Mouse (Mus musculus): ENCODE data around the gene Syngr2. TPM values are rescaled to one million over a fixed set of nuclear protein-coding genes. Genes with fewer than 3 reads are reported as not detected.

Syngr2 gene
- total and polyA plus RNA-seq, 3 experiments: 189 to 384 TPM; not detected in 1

- H3K9ac ChIP-seq (ENCODE audit: control insufficient read depth, low read depth, low read length, poor library complexity, severe bottlenecking): peak overlapping the region; percentile 38
- H3K4me1 ChIP-seq (ENCODE audit: control insufficient read depth in 1 of 2, insufficient read depth in 2 of 2, low read length in 2 of 2): peaks cover 23 to 71% of the 10 kb centered on the region in 2 experiments
- peaks cover 19% of the 10 kb centered on the region for H3K79me2 ChIP-seq (ENCODE audit: control insufficient read depth, insufficient read depth, low read length, poor library complexity)
- peak; percentile 88 for DNase-seq (ENCODE audit: low read depth, low spot score)
- TF ChIP-seq KAT2A (conservative IDR thresholded peaks at IDR 0.05; ENCODE audit: low read depth, low read length): no peak
- peak; percentile 35 for TF ChIP-seq MXI1 (IDR thresholded peaks at IDR 0.05; ENCODE audit: low read depth, low read length)
- TF ChIP-seq RAD21 (IDR thresholded peaks at IDR 0.05; ENCODE audit: low read depth, low read length): no peak
- no peak for TF ChIP-seq USF2 (IDR thresholded peaks at IDR 0.05; ENCODE audit: borderline replicate concordance in 1 of 2, insufficient read depth in 1 of 2, low read depth in 1 of 2, low read length in 2 of 2)
- no peak for TF ChIP-seq CTCF (IDR thresholded peaks at IDR 0.05 in 2 of 3, conservative IDR thresholded peaks at IDR 0.05 in 1 of 3; ENCODE audit: control insufficient read depth in 1 of 3, insufficient read depth in 1 of 3, low read depth in 2 of 3, low read length in 3 of 3, poor library complexity in 1 of 3, severe bottlenecking in 1 of 3)
- TF ChIP-seq E2F4 (IDR thresholded peaks at IDR 0.05; ENCODE audit: borderline replicate concordance, low read depth, low read length): peak; percentile 45; the same call in 1 of the 2 replicates
- no peak for TF ChIP-seq SIN3A (IDR thresholded peaks at IDR 0.05; ENCODE audit: low read length)
- no peak for TF ChIP-seq POLR2A (IDR thresholded peaks at IDR 0.05; ENCODE audit: control insufficient read depth in 1 of 2, insufficient read depth in 1 of 2, low read depth in 1 of 2, low read length in 2 of 2, poor library complexity in 1 of 2)
- no peak for TF ChIP-seq NELFE (IDR thresholded peaks at IDR 0.05; ENCODE audit: low read depth, low read length)
- TF ChIP-seq POLR2AphosphoS5 (IDR thresholded peaks at IDR 0.05; ENCODE audit: borderline replicate concordance, low read depth, low read length): no peak
- no peak for TF ChIP-seq TAL1 (IDR thresholded peaks at IDR 0.05; ENCODE audit: low read length)
- TF ChIP-seq ZC3H11A (IDR thresholded peaks at IDR 0.05; ENCODE audit: low read depth, low read length): no peak
- no peak for TF ChIP-seq USF1 (IDR thresholded peaks at IDR 0.05; ENCODE audit: low read depth, low read length)
- peak; percentile 9 for TF ChIP-seq MAX (IDR thresholded peaks at IDR 0.05; ENCODE audit: low read length)
- TF ChIP-seq ZNF384 (IDR thresholded peaks at IDR 0.05; ENCODE audit: low read depth, low read length): peak; percentile 66
- H3K27me3 ChIP-seq (ENCODE audit: control insufficient read depth in 1 of 2, insufficient read depth in 2 of 2, low read length in 2 of 2): no peaks in the 10 kb centered on the region
- H3K9me3 ChIP-seq (replicated peaks; ENCODE audit: insufficient read depth, low read length): no peaks in the 10 kb centered on the region
- peak overlapping the region; percentile 24 to 27 for H3K4me3 ChIP-seq (ENCODE audit: control insufficient read depth in 1 of 2, insufficient read depth in 1 of 2, low read depth in 2 of 2, low read length in 2 of 2)
- H3K27ac ChIP-seq (ENCODE audit: control insufficient read depth, low read depth, low read length): peak overlapping the region; percentile 44
- peaks cover 0 to 45% of the 10 kb centered on the region in 2 experiments; a peak in 2 of 4 replicates for H3K36me3 ChIP-seq (ENCODE audit: control insufficient read depth in 1 of 2, insufficient read depth in 2 of 2, low read length in 2 of 2)
Measured at GRCm38 (mm10) chr11:117828149-117828887, 18.9 kb downstream of the Syngr2 start.

- no peaks in the 10 kb centered on the region for H3K27me3 ChIP-seq (ENCODE audit: control insufficient read depth in 1 of 2, insufficient read depth in 2 of 2, low read length in 2 of 2)
- DNase-seq (ENCODE audit: low read depth, low spot score): peak; percentile 90
- H3K36me3 ChIP-seq (ENCODE audit: control insufficient read depth in 1 of 2, insufficient read depth in 2 of 2, low read length in 2 of 2): peaks cover 0 to 37% of the 10 kb centered on the region in 2 experiments; a peak in 2 of 4 replicates
- no peaks in the 10 kb centered on the region for H3K9me3 ChIP-seq (replicated peaks; ENCODE audit: insufficient read depth, low read length)
- peaks cover 23 to 64% of the 10 kb centered on the region in 2 experiments for H3K4me1 ChIP-seq (ENCODE audit: control insufficient read depth in 1 of 2, insufficient read depth in 2 of 2, low read length in 2 of 2)
- peaks cover 15% of the 10 kb centered on the region for H3K79me2 ChIP-seq (ENCODE audit: control insufficient read depth, insufficient read depth, low read length, poor library complexity)
- peak overlapping the region; percentile 52 for H3K27ac ChIP-seq (ENCODE audit: control insufficient read depth, low read depth, low read length)
- peak overlapping the region; percentile 24 to 27; a peak in 2 of 4 replicates for H3K4me3 ChIP-seq (ENCODE audit: control insufficient read depth in 1 of 2, insufficient read depth in 1 of 2, low read depth in 2 of 2, low read length in 2 of 2)
- H3K9ac ChIP-seq (ENCODE audit: control insufficient read depth, low read depth, low read length, poor library complexity, severe bottlenecking): peak overlapping the region; percentile 38; the same call in 1 of the 2 replicates
- TF ChIP-seq ZNF384 (IDR thresholded peaks at IDR 0.05; ENCODE audit: low read depth, low read length): no peak
- 0 out of 2 replicates have a peak, but pooled peaks have one; percentile 12 for TF ChIP-seq SMC3 (IDR thresholded peaks at IDR 0.05; ENCODE audit: low read depth, low read length)
- TF ChIP-seq TBP (IDR thresholded peaks at IDR 0.05; ENCODE audit: low read depth, low read length): no peak
- no peak; the same call in 1 of the 2 replicates for TF ChIP-seq MYC (IDR thresholded peaks at IDR 0.05; ENCODE audit: low read depth, low read length)
- TF ChIP-seq EP300 (IDR thresholded peaks at IDR 0.05; ENCODE audit: low read depth in 1 of 2, low read length in 2 of 2): peak; percentile 87 to 88
- no peak; the same call in 1 of the 2 replicates for TF ChIP-seq MAZ (IDR thresholded peaks at IDR 0.05; ENCODE audit: low read depth, low read length)
- no peak for TF ChIP-seq POLR2A (IDR thresholded peaks at IDR 0.05; ENCODE audit: control insufficient read depth in 1 of 2, insufficient read depth in 1 of 2, low read depth in 1 of 2, low read length in 2 of 2, poor library complexity in 1 of 2)
- TF ChIP-seq CHD2 (IDR thresholded peaks at IDR 0.05; ENCODE audit: low read length): no peak
- TF ChIP-seq ETS1 (IDR thresholded peaks at IDR 0.05; ENCODE audit: low read depth, low read length): 0 out of 2 replicates have a peak, but pooled peaks have one; percentile 64
- peak; percentile 29; the same call in 1 of the 2 replicates for TF ChIP-seq ZC3H11A (IDR thresholded peaks at IDR 0.05; ENCODE audit: low read depth, low read length)
- TF ChIP-seq MAX (IDR thresholded peaks at IDR 0.05; ENCODE audit: low read length): peak; percentile 45
- 0 out of 2 replicates have a peak, but pooled peaks have one; percentile 19 for TF ChIP-seq NRF1 (IDR thresholded peaks at IDR 0.05; ENCODE audit: insufficient read depth, low read depth, low read length, poor library complexity, severe bottlenecking)
- TF ChIP-seq GATA1 (IDR thresholded peaks at IDR 0.05; ENCODE audit: low read depth, low read length): peak; percentile 83
- TF ChIP-seq USF2 (IDR thresholded peaks at IDR 0.05; ENCODE audit: borderline replicate concordance in 1 of 2, insufficient read depth in 1 of 2, low read depth in 1 of 2, low read length in 2 of 2): no peak
- no peak for TF ChIP-seq E2F4 (IDR thresholded peaks at IDR 0.05; ENCODE audit: borderline replicate concordance, low read depth, low read length)
- TF ChIP-seq RCOR1 (IDR thresholded peaks at IDR 0.05; ENCODE audit: low read depth, low read length): peak; percentile 90
- TF ChIP-seq MYB (IDR thresholded peaks at IDR 0.05; ENCODE audit: low read depth, low read length): no peak
- no peak for TF ChIP-seq KAT2A (conservative IDR thresholded peaks at IDR 0.05; ENCODE audit: low read depth, low read length)
- peak; percentile 88 for TF ChIP-seq TAL1 (IDR thresholded peaks at IDR 0.05; ENCODE audit: low read length)
- TF ChIP-seq CHD1 (IDR thresholded peaks at IDR 0.05; ENCODE audit: low read depth, low read length): no peak
Measured at GRCm38 (mm10) chr11:117828888-117829604, 19.6 kb downstream of the Syngr2 start.

Measured in MEL (cell line).